Comparison of ENCODE assay signal across 47 mouse cellular contexts in the genomic region with DNA sequence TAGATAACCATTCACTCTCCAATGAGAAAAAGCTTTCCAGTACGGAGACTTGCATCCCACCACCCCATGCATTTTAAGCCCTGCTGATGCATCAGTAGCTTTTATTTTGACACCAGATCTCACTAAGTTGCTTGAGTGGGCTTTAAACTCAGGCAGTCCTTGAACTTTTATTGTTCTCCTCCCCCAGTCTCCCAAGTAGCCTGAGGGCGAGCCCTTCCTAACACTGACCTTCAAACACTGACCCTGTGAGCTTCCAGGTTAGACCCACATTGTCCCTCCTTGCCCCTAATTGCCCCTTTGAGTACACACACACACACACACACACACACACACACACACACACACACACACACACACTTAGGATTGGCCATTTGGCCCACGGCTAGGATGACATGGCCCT. TPM values are rescaled to one million over a fixed set of nuclear protein-coding genes. Genes with fewer than 3 reads are reported as not detected.
"Had no signal": no experiment of that assay in that cellular context is flagged by ENCODE, and none has a peak within 500 bp of the region (broad histone marks: within the 10 kb centered on the region; RNA-seq: fewer than 3 reads in every experiment).

No protein-coding gene starts in this region.

- H3K36me3 ChIP-seq: heart, embryonic 12.5 days; heart, embryonic 13.5 days; heart, embryonic 15.5 days; hindbrain, embryonic 10.5 days; hindbrain, embryonic 12.5 days; hindbrain, embryonic 13.5 days; hindbrain, embryonic 15.5 days; intestine, embryonic 15.5 days; kidney, embryonic 15.5 days had no signal

- H3K27me3 ChIP-seq: intestine, embryonic 15.5 days had no signal

- H3K27ac ChIP-seq: heart, embryonic 13.5 days; heart, embryonic 15.5 days; hindbrain, embryonic 10.5 days; hindbrain, embryonic 12.5 days; hindbrain, embryonic 13.5 days; hindbrain, embryonic 14.5 days; hindbrain, embryonic 15.5 days; hindbrain, postnatal 0 days; intestine, embryonic 15.5 days; kidney, embryonic 15.5 days; kidney, postnatal 0 days; layer of hippocampus, adult 2 months; left cerebral cortex, adult 2 months had no signal

- ATAC-seq: hindbrain, embryonic 16.5 days; hindbrain, postnatal 0 days; inflammation-experienced regulatory T-cells, adult 6 months; intestine, embryonic 15.5 days; intestine, embryonic 16.5 days; intestine, postnatal 0 days had no signal

- H3K4me3 ChIP-seq: heart, embryonic 12.5 days; heart, embryonic 13.5 days; heart, embryonic 15.5 days; hindbrain, embryonic 10.5 days; hindbrain, embryonic 12.5 days; hindbrain, embryonic 13.5 days; hindbrain, embryonic 15.5 days; intestine, embryonic 15.5 days; kidney, embryonic 15.5 days; layer of hippocampus, adult 2 months; left cerebral cortex, adult 2 months had no signal

- H3K9ac ChIP-seq: heart, embryonic 12.5 days; heart, embryonic 13.5 days; heart, embryonic 15.5 days; hindbrain, embryonic 12.5 days; hindbrain, embryonic 13.5 days; hindbrain, embryonic 14.5 days; hindbrain, embryonic 15.5 days; intestine, embryonic 15.5 days; kidney, embryonic 15.5 days had no signal

- H3K9me3 ChIP-seq: heart, embryonic 12.5 days; heart, embryonic 13.5 days; heart, embryonic 15.5 days; hindbrain, embryonic 10.5 days; hindbrain, embryonic 12.5 days; hindbrain, embryonic 13.5 days; hindbrain, embryonic 15.5 days; intestine, embryonic 15.5 days; kidney, embryonic 15.5 days had no signal

- DNase-seq: heart, postnatal 10 days; heart, postnatal 14 days; heart, postnatal 36 days; heart, postnatal 4 days; kidney, adult 11 months; kidney, adult 18-20 months; kidney, adult 2 months; kidney, adult 8-10 months; kidney, adult 9 months; kidney, postnatal 10 days; kidney, postnatal 14 days; kidney, postnatal 25 days; kidney, postnatal 36 days; kidney, postnatal 4 days; layer of hippocampus, adult 9-11 months; layer of hippocampus, postnatal 36 days had no signal

- H3K4me2 ChIP-seq: heart, embryonic 12.5 days; heart, embryonic 13.5 days; heart, embryonic 15.5 days; hindbrain, embryonic 12.5 days; hindbrain, embryonic 13.5 days; hindbrain, embryonic 14.5 days; hindbrain, embryonic 15.5 days; intestine, embryonic 15.5 days; kidney, embryonic 15.5 days had no signal

RNA-seq across cellular contexts. Expression of gene Fgg, which starts 10.9 kb away (rescaled TPM):
- total RNA-seq: heart, postnatal 10 days; heart, postnatal 14 days; heart, postnatal 25 days; heart, postnatal 36 days; hematopoietic stem cell, adult 5-6 weeks; hindbrain, postnatal 0 days; layer of hippocampus, adult 8-10 months; layer of hippocampus, postnatal 14 days; layer of hippocampus, postnatal 25 days; layer of hippocampus, postnatal 36 days; left cerebral cortex, adult 18-20 months; left cerebral cortex, adult 2 months; left cerebral cortex, adult 8-10 months had no signal
- polyA plus RNA-seq: heart, embryonic 14.5 days; hindbrain, embryonic 10.5 days; hindbrain, embryonic 11.5 days; hindbrain, embryonic 12.5 days; hindbrain, embryonic 13.5 days; hindbrain, embryonic 14.5 days; hindbrain, embryonic 16.5 days; inflammation-experienced regulatory T-cells, adult 6 months; intestine, embryonic 14.5 days; kidney, embryonic 14.5 days; large intestine, adult 2 months had no signal

RNA-seq across cellular contexts. Expression of gene Fga, which starts 29.2 kb away (rescaled TPM):
- total RNA-seq: heart, postnatal 14 days; heart, postnatal 25 days; heart, postnatal 36 days; hematopoietic stem cell, adult 5-6 weeks; hindbrain, postnatal 0 days; layer of hippocampus, adult 18-20 months; layer of hippocampus, adult 2 months; layer of hippocampus, adult 8-10 months; layer of hippocampus, postnatal 14 days; layer of hippocampus, postnatal 36 days; left cerebral cortex, adult 18-20 months; left cerebral cortex, adult 2 months; left cerebral cortex, adult 8-10 months had no signal
- polyA plus RNA-seq: heart, embryonic 14.5 days; hindbrain, embryonic 10.5 days; hindbrain, embryonic 11.5 days; hindbrain, embryonic 12.5 days; hindbrain, embryonic 13.5 days; hindbrain, embryonic 14.5 days; hindbrain, embryonic 16.5 days; hindbrain, postnatal 0 days; inflammation-experienced regulatory T-cells, adult 6 months had no signal

RNA-seq across cellular contexts. Expression of gene Fgb, which starts 53.0 kb away (rescaled TPM):
- total RNA-seq: heart, postnatal 14 days; heart, postnatal 25 days; heart, postnatal 36 days; hematopoietic stem cell, adult 5-6 weeks; hindbrain, postnatal 0 days; layer of hippocampus, adult 18-20 months; layer of hippocampus, adult 2 months; layer of hippocampus, adult 8-10 months; layer of hippocampus, postnatal 14 days; layer of hippocampus, postnatal 25 days; layer of hippocampus, postnatal 36 days; left cerebral cortex, adult 18-20 months; left cerebral cortex, adult 2 months; left cerebral cortex, adult 8-10 months had no signal
- polyA plus RNA-seq: hindbrain, embryonic 10.5 days; hindbrain, embryonic 11.5 days; hindbrain, embryonic 12.5 days; hindbrain, embryonic 13.5 days; hindbrain, embryonic 14.5 days; hindbrain, embryonic 16.5 days; hindbrain, postnatal 0 days; inflammation-experienced regulatory T-cells, adult 6 months had no signal
